Mouse (Mus musculus): Measurements from ENCODE around the gene Ubl5.

Ubl5 gene

DNA sequence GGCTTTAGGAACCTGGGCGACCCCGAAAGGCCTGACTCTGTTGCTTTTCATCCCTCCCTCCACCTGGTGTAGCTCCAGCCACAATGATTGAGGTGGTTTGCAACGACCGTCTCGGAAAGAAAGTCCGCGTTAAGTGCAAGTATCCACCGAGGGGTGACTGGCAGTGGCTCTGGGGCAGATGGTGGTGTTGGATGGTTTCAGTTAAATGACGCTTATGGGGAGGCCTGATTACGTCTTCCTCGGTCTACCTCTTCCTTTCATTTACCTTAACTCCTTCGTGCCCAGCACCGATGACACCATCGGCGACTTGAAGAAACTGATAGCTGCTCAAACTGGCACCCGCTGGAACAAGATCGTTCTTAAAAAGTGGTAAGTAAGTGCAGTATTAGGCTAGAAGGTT lies 2.4 kb downstream of the Ubl5 start:
- in situ Hi-C loops (cut with MboI; ENCODE audit: unreplicated experiment in 2 of 2) = loop anchor here (25.0 kb wide), 5 partner anchors 492 to 1817 kb away; partner anchors contain the start of genes Gm17545 (in 2 of the 2), Rp9 (in 2 of the 2), Cdc37 (in 1 of the 2) and Dnm2 (in 1 of the 2)

DNA sequence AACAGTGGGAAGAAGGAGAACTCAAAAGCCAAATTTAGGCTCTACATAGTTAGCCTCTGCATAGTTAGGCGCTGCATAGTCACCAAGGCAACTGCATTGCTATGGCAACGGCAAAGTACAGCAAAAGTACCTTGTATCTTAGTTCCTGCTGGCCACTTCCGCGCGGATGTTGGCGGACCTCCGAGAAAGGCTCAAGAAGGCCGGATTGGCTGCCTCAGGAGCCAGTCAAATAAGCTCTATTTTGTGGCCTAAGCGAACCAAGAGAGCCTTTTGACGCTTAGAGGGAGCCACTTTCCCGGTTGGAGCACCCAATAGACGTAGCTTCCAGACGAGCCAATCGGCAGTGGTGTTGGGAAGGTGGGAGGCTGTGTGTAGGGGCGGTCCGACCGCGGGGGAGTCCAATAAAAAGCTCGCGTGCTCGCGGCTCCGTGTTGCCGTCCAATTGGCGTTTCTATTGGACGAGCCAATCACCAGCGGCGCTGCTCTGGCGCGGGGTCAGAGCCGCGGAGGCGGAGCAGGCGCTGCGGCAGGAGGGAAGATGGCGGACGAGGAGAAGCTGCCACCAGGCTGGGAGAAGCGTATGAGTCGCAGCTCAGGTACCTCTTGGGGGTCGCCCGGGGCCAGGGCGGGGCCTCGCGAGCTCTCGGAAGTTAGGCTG lies 9.1 kb downstream of the Ubl5 start, which contains the start of gene Pin1:
TSS of gene Pin1 (plus strand) at position 494 of the 658 bp plus-strand sequence.
- in situ Hi-C loops (cut with MboI; ENCODE audit: unreplicated experiment in 2 of 2) = loop anchor here (5.0 to 10.0 kb wide), 4 partner anchors 47 to 187 kb away; partner anchors contain the start of genes Zfp26 (in 1 of the 2), Zfp426 (in 1 of the 2) and Zfp846 (in 1 of the 2)

DNA sequence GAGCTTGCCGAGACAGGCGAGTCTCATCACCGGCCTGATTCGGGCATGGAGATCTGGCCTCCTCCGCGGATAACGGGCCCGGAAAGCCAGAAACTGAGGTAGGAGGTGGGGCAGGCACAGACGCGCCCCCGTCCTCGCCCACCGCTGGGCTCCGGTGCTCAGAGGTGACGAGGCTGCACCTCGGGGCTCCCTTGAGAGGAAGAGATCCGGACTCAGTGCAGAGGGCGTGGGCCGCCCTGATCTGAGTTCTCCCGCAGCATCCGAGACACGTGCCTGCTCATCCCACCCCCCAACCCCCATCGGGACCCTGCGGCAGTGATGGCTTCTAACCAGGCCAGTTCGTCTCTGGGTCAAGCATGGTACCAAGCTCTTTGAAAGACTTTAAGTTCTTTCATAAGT lies 9.6 kb downstream of the Ubl5 start:
- in situ Hi-C loops (cut with MboI; ENCODE audit: unreplicated experiment in 2 of 2) = loop anchor here (5.0 to 10.0 kb wide), 4 partner anchors 47 to 187 kb away; partner anchors contain the start of genes Zfp26 (in 1 of the 2), Zfp426 (in 1 of the 2) and Zfp846 (in 1 of the 2)

DNA sequence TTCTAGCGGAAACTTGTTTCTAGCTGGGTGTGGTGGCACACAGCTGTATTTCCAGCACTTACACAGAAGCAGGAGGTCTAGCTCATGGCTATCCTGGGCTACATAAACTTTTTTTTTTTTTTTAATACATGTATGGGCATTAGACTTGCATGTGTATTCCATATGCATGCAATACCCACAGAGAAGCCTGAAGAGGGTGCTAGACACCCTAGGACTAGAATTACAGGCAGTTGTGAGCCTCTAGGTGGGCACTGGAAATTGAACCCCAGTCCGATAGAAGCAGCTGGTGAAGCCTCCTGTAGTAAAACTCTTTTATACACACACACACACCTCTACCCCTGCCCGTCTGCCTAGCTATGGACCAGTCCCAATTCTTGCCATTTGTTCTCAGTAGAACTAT lies 11.2 kb downstream of the Ubl5 start:
- in situ Hi-C loops (cut with MboI; ENCODE audit: unreplicated experiment in 2 of 2) = loop anchor here (5.0 to 10.0 kb wide), 4 partner anchors 49 to 189 kb away; partner anchors contain the start of genes Zfp26 (in 1 of the 2), Zfp426 (in 1 of the 2) and Zfp846 (in 1 of the 2)

DNA sequence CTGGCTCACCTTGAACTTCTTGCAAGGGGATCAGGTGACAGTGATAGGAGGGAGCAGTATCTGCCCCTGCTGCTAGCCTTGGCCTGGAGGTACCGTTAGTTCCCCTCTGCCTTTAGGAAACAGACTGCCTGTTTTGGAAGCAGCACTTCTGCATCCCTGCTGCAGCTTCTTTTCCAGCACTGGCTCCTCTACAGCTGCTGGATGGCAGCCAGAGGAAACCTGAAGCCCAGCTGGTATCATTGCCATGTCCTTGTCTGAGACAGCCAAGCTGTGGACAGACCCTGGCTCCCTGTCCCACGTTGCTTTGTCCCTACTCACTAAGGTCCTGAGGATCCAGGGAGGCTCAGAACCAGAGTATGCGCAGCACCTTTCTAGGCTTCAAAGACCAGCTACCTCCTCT lies 14.9 kb downstream of the Ubl5 start:
- in situ Hi-C loops (cut with MboI; ENCODE audit: unreplicated experiment in 2 of 2) = loop anchor here (5.0 to 10.0 kb wide), 5 partner anchors 53 to 193 kb away; partner anchors contain the start of genes Zfp426 (in 2 of the 2), Zfp26 (in 1 of the 2) and Zfp846 (in 1 of the 2)

DNA sequence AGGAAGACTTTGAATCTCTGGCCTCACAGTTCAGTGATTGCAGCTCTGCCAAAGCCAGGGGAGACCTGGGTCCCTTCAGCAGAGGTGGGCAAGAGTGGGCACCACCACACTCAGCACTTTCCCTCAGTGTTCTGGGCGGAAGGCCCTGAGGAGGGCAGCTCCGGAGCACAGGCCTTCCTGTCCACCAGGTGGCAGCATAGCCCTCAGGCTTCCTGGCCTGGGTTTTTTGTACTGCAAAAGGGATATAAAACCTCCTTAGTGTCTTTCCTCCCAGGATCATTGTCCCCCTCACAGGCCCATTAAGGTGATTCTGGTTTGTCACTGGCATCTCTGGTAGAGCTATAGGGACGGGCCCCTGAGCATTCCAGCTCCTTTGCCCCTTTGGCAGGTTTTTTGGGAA lies 19.6 kb downstream of the Ubl5 start:
- in situ Hi-C loops (cut with MboI; ENCODE audit: unreplicated experiment in 2 of 2) = no loop called here

DNA sequence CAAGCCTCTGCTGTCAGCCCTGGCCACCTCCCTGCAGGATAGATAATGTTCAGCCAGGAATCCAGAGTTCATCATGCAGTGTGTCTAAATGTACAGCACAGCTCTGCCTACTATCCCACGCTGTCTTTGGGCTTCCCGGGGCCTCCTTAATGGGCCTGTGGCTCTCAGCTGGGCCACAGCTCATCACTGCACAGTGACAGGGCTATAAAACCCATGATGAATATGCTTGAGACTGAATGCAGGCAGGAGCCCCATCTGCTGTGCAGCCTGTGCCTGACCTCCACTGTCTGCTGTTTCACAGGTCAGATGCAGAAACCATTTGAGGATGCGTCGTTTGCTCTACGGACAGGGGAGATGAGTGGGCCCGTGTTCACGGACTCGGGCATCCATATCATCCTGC lies 20.2 kb downstream of the Ubl5 start:
- in situ Hi-C loops (cut with MboI; ENCODE audit: unreplicated experiment in 2 of 2) = no loop called here

DNA sequence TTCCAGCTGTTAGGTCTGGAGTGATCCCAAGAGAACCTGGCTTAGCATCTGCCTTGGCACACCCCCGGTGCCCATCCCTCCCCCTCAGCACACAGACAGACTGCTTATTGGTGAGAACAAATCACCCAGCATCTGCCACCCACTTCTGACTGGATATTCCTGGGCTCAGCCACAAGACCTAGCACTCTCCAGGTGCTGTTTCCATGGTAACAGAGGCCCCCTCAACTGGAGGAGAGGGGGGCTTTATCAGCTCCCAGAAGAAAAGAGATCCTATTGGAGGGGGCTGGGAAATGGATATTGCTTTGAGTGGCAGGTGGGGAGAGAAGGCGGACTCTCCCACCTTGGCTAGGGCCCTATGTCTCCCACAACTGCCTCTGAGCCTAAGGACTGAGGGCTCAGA lies 21.3 kb downstream of the Ubl5 start:
- in situ Hi-C loops (cut with MboI; ENCODE audit: unreplicated experiment in 2 of 2) = no loop called here

DNA sequence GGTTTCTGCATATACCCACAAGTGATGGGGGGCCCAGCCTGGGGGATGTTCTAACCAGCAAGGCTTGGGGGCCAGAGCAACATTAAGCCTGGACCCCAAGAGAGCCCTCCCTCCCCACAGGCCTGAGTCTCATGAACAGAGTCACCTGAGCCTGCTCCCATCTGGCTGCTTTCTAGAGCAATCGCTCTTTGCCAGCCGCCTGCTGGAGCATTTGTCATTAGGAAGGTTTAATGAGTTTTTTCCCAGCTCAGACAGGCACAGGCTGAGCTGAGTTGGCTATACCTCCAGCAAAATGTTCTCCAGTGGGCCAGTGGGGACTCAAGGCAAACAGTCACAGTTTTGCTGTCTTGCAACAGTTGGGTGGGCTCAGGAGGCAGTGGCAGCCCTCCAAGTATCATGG lies 21.7 kb downstream of the Ubl5 start:
- in situ Hi-C loops (cut with MboI; ENCODE audit: unreplicated experiment in 2 of 2) = no loop called here

DNA sequence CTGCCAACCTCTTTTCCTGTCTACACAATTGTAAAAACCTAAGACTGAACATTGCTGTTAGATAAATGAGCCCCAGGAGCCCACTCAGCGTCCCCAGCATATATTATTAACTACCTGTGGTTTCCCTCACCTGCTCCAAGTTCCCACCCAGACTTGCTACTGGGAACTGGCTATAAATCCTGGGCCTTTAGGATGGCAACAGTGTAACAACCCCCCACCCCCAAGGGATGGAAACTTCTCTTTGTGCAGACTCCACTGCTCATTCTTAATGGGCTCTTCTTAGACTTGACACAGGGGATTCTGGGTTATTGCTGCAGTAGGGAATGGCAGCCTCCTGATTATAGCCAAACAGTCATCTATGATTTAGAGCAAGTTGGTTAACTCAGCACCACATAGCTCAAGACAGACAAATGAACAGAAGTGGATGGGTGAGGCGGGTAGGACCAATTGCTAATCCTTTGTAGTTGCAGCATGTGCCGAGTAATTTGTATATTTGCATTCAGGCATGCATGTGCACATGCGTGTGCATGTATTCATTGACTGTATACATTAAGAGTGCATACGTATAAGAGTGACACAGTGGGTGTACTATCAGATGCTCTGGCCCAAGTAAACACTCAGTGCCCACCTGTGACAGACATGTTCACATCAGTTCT lies 22.4 kb downstream of the Ubl5 start:
- in situ Hi-C loops (cut with MboI; ENCODE audit: unreplicated experiment in 2 of 2) = loop anchor here in 1 of 2 experiments (5.0 kb wide), 1 partner anchor 188 kb away; no protein-coding TSS in a partner anchor

DNA sequence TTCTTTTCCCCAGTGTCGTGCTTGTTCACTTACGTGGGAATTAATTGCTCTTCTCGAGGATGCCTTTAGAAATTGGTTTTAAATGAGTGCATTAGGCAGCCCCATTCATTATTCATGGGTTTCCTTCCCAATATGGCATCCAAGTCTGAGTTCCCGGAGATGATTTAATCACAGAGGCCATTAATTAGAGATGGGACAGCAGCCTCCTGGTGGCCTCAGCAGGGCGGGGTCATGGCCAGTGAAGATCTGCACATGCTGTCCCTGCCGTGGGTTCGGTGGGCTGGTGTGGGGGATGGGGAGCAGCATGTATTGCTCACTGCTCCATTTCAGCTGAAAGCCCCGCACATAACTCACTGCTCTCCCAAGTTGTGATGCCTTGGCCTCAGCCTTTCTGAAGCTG lies 23.2 kb downstream of the Ubl5 start:
- in situ Hi-C loops (cut with MboI; ENCODE audit: unreplicated experiment in 2 of 2) = loop anchor here in 1 of 2 experiments (5.0 kb wide), 1 partner anchor 189 kb away; no protein-coding TSS in a partner anchor

DNA sequence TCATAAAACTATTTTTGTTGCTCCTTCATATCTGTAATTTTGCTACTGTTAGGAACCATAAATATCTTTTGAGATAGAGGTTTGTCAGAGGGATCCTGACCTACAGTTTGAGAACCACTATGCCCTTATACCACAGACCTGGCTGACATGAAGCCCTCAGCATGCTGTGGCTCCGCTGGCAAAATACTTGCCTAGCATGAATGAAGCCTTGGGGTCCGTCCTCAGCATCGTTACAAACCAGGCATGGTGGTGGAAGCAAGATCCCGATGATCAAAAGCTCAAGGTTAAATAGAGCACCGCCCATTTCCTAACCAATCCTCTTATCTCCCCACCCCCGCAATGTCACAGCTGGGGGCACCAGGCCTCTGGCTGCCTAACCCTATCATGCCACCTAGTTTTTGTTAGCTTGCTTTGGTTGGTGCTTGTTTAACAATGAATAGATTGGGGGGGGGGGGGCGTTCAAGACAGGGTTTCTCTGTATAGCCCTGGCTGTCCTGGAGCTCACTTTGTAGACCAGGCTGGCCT lies 23.9 kb downstream of the Ubl5 start:
- in situ Hi-C loops (cut with MboI; ENCODE audit: unreplicated experiment in 2 of 2) = loop anchor here in 1 of 2 experiments (5.0 kb wide), 1 partner anchor 189 kb away; no protein-coding TSS in a partner anchor

DNA sequence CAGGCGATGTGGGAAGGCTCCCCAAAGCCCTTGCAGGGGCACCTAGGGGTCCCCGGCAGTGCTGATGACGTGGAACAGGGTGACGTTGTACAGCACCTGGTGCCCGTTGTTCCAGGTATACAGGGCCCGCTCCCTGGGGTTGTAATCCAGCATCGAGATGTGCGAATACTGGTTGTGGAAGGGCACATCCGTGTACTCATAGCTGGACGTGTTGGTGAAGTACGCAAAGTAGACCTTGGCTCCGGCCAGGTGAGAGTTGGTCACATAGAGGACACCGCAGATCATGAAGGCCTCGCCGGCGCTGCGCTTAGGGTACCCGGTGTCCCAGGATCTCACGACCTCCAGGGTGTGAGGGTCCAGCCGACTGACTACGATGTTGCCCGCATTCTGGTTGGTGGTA lies 25.4 kb downstream of the Ubl5 start:
- in situ Hi-C loops (cut with MboI; ENCODE audit: unreplicated experiment in 2 of 2) = loop anchor here in 1 of 2 experiments (5.0 kb wide), 1 partner anchor 191 kb away; no protein-coding TSS in a partner anchor

DNA sequence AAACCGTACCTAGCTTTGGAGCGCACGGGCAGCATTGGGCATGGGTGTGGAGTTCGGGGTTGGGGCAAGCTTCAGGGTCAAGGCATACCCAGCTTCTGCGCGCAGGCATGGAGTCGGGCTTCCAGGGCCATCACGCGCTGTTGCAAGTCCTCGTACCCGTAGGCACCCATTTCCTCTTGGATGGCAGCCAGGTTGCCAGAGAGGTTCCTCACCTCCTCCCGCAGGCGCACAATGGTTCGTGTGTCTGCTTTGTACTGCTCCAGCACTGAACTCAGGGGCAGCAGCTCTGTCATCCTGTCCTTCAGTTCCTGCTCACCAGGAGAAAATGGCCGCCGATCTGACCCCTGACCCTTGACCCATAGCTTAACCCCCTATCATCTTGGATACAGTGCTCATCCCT lies 29.4 kb downstream of the Ubl5 start:
- in situ Hi-C loops (cut with MboI; ENCODE audit: unreplicated experiment in 2 of 2) = no loop called here

DNA sequence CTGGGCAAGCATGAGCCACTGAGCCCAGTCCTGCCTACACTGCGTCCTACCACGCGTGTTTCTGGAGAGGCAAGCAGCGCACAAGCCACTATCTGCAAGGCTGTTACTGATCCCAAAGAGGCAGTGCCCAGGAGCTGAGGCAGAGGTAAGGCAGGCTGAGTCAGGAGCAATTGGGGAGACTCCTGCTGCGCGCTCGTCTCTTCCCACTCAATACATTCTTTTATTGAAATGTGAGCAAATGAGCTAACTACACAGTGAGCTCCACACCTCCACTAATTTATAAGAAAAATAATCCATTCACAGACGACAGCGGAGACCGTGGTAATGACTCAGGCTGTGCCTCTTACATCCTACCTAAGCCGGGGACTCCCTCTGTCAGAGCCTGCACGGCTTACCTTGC lies 35.2 kb downstream of the Ubl5 start:
- in situ Hi-C loops (cut with MboI; ENCODE audit: unreplicated experiment in 2 of 2) = no loop called here

DNA sequence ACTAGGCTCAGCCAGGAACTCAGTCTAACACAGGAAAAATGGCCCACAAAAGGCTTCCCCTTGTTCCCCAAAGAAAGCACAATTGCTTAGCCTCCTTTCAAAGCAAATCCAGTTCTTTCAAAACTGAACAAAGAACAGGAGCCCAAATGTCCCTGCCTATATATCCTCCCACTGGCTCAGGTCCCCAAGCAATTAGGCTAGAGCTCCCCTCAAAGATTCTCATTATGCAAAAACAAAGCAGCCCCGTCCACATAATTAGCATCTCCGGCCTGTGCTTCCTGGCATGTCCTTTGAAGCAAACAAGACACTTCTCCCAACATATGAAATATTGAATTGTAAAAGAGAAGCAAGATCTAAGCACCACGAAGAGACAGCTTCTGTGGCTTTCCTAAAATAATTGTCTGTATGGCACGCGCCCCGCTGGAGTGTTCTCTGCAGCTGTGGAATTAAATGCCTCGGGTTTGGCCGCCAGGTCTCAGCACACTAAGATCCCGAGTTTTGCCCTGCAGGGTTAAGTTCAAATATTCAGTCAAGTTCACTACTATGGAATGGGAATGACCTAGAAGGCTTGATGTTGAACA lies 37.8 kb downstream of the Ubl5 start:
- in situ Hi-C loops (cut with MboI; ENCODE audit: unreplicated experiment in 2 of 2) = no loop called here

DNA sequence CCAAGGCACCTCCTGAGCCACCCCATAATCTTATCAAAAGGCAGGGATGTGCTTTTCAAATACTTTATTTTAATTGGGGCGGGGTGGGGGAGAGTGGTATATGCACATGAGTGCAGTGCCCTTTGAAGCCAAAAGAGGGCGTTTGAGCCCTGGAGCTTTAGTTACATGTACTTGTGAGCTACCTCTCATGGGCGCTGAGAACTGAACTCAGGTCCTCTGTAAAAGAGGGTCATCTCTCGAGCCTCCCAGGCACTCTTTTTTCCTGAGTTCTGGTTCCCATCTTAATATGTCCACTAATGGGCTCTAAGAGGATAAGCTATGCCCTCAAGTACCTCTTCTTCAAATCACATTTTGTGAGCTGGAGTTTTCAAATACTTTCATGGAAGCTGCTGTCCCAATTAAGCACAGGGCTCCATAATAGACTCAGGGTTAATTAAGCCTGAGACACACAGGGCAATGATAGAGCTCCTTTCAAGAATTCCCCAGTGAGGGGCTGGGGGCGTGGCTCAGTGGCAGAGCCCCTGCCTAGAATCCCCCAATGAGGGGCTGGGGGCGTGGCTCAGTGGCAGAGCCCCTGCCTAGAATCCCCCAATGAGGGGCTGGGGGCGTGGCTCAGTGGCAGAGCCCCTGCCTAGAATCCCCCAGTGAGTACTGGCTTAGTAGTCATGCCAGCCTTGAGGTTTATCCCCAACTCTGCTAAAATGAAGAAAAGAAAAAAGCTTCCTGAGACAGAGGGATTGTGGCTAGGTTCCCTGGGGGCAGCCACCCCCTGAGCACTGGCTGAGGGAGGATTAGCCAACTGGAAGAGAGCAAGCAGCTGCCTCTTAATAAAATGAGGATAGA lies 39.1 kb downstream of the Ubl5 start:
- in situ Hi-C loops (cut with MboI; ENCODE audit: unreplicated experiment in 2 of 2) = no loop called here

DNA sequence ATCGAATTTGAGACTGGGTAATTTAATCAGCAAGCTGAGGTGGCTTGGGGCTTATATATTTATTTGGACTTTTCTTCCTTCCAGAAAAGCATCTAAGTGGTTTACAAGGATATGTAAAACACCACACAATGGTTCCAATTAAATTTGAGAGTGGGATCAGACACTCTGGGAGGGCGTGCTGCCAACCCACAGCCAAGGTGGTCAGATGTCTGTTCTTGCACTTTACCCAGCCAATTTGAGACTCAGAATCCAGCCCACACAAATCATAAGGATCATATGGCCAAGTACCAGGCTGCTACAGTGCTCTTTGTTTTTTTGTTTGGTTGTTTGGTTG lies 39.7 kb downstream of the Ubl5 start:
- in situ Hi-C loops (cut with MboI; ENCODE audit: unreplicated experiment in 2 of 2) = no loop called here

DNA sequence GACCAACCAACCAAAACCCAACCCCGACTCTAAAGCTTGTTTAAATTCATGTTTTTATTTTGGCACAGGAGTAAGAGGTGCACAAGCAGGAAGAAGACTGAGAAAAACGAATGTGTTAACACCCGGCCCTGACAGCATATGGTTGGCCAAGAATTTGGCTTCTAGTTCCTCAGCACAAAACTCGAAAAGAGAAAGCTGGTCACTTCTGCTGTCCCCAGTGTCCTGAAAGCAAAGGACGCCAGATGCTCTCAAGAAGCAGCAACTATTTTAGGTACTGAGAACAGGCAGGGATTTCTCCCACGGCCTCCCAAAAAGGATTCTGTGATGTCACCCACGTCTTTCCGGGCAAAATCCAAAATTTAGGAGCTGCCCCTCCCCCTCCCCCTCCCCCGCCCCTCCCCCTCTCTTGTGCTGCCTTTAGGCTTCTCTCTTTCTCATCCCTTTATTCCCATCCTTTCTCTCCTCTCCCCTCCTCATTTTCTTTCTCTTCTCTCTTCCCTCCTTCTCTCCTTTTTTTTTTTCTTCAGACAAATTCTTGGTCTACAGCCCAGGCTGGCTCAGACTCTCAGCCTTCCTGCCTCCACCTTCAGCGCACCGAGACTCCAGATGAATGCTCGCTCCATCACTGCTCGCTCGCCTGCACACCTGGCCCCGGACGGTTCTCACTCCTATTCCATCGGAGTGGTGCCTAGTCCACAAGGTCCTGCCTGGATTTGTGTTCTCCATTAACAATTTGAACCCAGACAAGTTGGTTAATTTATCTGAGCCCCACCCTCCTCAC lies 42.6 kb downstream of the Ubl5 start:
- in situ Hi-C loops (cut with MboI; ENCODE audit: unreplicated experiment in 2 of 2) = no loop called here

All from v-Abl transformed pro-B cells (cell line).